Mouse (Mus musculus) kidney, embryonic 16.5 days (tissue): ENCODE data around the gene Zc3h18. TPM values are rescaled to one million over a fixed set of nuclear protein-coding genes. Genes with fewer than 3 reads are reported as not detected.

Experiments
- ATAC-seq: fragments of 200-750 bp; cut with Nextera tagmentation; 2 replicates; pipeline ENCODE4 v1.8.0; 2017; ENCODE audit warnings: moderate TSS enrichment; ENCODE audit not compliant: low FRiP score, low TSS enrichment
- H3K27ac ChIP-seq: fragments of 300-500 bp; sonication (generic); 2 replicates; pipeline ENCODE4 v1.5.1; 2014; ENCODE audit warnings: low read length
- H3K27me3 ChIP-seq: fragments of 300-500 bp; sonication (generic); 2 replicates; pipeline ENCODE4 v1.6.1; 2014; ENCODE audit warnings: low read length, control low read depth, mixed read lengths; ENCODE audit not compliant: insufficient read depth
- H3K36me3 ChIP-seq: fragments of 300-500 bp; sonication (generic); 2 replicates; pipeline ENCODE4 v1.6.1; 2014; ENCODE audit warnings: low read length, control low read depth, mixed read lengths; ENCODE audit not compliant: insufficient read depth
- H3K4me1 ChIP-seq: fragments of 300-500 bp; sonication (generic); 2 replicates; pipeline ENCODE4 v1.6.1; 2014; ENCODE audit warnings: low read length, control low read depth, mixed read lengths; ENCODE audit not compliant: insufficient read depth
- H3K4me2 ChIP-seq: fragments of 300-500 bp; sonication (generic); replicated peaks from 2 replicates; pipeline ENCODE4 v1.6.1; 2014; ENCODE audit warnings: low read depth, low read length
- H3K4me3 ChIP-seq: fragments of 300-500 bp; sonication (generic); 2 replicates; pipeline ENCODE4 v1.5.1; 2014; ENCODE audit warnings: mild to moderate bottlenecking, low read length
- H3K9ac ChIP-seq: fragments of 300-500 bp; sonication (generic); replicated peaks from 2 replicates; pipeline ENCODE4 v1.6.1; 2014; ENCODE audit warnings: low read length
- H3K9me3 ChIP-seq: fragments of 300-500 bp; sonication (generic); 2 replicates; pipeline ENCODE4 v1.6.1; 2016; ENCODE audit warnings: low read length, control low read depth
- WGBS: fragments of 180-500 bp; shearing (Covaris S2); extraction: QIAGEN DNeasy Blood & Tissue Kit; methylation state at CpG from one replicate; pipeline ENCODE4 v1.1.7; 2014; 5-methylcytosine and 5-hydroxymethylcytosine counted together
- polyA plus RNA-seq: library from polyadenylated mRNA; unstranded; fragments of >200 nt; fragmentation: Nextera tagmentation; extraction: Ambion mirVana; gene quantifications from 2 replicates; pipeline ENCODE4 v1.2.1, GENCODE M21; 2015

The Zc3h18 gene
- polyA plus RNA-seq, 1 experiment from 2014 or later, result 50.1 TPM

DNA sequence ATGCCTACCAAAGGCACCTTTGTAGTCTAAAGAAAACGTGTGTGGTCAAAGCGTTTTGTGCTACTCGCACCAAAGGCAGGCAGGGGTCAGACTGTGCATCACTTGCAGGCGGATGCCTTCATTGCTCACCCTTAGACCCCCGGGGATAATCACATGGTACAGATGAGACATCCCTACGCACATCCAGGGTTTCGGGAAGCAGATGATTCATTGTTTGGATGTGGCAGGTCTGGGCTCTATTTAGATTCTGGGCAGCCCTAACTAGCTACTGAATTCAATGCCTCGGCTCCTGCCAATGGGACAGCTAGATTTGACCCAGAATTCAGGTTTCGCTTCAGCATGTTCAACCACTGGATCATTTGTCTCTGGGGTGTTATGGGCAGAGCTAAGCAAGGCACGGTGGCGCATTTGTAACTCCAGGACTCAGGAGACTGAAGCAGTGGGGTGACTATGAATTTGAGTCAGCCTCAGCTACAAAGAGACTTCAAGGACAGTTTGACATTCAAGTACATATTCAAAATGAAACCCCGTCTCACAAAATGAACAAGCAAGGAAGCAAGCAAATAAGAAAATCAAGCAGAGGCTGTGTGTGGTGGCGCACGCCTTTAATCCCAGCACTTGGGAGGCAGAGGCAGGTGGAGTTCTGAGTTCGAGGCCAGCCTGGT lies 17.2 kb upstream of the Zc3h18 start:
- no peak overlapping the region for H3K4me3 ChIP-seq
- H3K9ac ChIP-seq, result no peak overlapping the region
- H3K4me2 ChIP-seq, result no peak overlapping the region
- no peak for ATAC-seq
- H3K27me3 ChIP-seq, result 0 out of 2 replicates have a peak, but pooled peaks cover 4% of the 10 kb centered on the region
- 78% methylated on average over 15 of the region's 15 CpGs for WGBS
- no peak overlapping the region for H3K27ac ChIP-seq
- H3K4me1 ChIP-seq, result no peaks in the 10 kb centered on the region
- H3K36me3 ChIP-seq, result no peaks in the 10 kb centered on the region
- H3K9me3 ChIP-seq, result no peaks in the 10 kb centered on the region

DNA sequence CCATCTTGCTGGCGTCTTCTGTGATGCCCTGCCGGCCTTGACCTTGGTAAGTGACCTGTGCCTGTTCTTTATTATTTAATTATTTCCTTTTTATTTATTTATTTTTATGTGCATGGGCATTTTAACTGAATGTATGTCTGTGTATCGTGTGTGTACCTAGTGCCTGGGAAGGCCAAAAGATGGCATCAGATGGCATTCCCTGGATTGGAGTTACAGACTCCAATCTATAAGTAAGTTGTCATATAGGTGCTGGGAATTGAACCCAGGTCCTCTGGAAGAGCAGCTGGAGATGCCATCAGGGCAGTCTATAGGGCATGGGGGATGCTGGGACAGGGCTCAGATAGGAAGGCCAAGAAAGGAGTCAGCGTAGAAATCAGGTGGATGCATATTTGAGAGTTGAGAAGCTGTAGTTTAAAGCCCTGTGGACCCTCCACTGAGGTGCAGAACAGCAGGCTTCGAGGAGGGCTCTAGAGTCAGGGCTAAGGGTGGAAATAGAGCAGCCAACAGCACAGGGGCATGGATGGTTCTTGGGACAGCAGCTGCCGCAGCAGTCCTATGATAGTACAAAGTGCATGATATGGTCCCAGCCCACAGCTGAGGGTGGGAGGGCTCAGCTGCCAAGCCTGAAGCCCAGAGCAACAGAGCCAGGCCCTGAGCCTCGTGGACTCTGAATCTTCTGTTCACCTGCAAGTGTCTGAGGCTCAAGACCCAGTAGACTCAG lies 15.6 kb upstream of the Zc3h18 start, which contains the start of gene Trhr2:
TSS of gene Trhr2 (minus strand) at position 51 of the 721 bp plus-strand sequence.
- Histone ChIP-seq H3K27me3 (0 out of 2 replicates have a peak, but pooled peaks cover 4% of the 10 kb centered on the region), H3K4me3 (no peak within 1 kb of the TSS), H3K36me3 (no peaks in the 10 kb centered on the region), H3K4me2 (no peak within 1 kb of the TSS), H3K9ac (no peak within 1 kb of the TSS), H3K4me1 (no peaks in the 10 kb centered on the region), H3K9me3 (no peaks in the 10 kb centered on the region), H3K27ac (no peak within 1 kb of the TSS)
- ATAC-seq, result no peak
- WGBS, result 72% methylated on average over 7 of the region's 7 CpGs

DNA sequence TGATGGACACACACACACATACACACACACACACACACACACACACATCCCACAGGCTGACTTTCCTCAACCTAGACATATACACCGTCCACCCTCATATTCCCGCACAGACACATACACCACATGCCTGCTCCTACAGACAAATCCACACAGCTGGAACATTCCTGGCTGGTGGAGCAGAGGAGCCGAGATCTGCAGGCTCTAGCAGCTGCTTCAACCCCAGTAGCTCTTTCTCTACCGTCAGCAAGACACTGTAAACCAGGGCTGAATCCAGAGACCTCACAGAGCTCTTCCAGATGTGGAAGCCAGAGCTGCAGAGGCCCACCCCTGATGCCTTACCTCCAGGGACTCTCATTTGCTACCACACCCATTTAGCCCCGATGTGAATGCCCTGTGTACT lies 14.1 kb upstream of the Zc3h18 start:
- ATAC-seq, result no peak
- Histone ChIP-seq H3K36me3 (no peaks in the 10 kb centered on the region), H3K9me3 (no peaks in the 10 kb centered on the region), H3K4me3 (no peak overlapping the region), H3K27me3 (0 out of 2 replicates have a peak, but pooled peaks cover 4% of the 10 kb centered on the region), H3K4me1 (no peaks in the 10 kb centered on the region), H3K27ac (no peak overlapping the region), H3K9ac (no peak overlapping the region), H3K4me2 (no peak overlapping the region)
- WGBS, result 45% methylated on average over 5 of the region's 5 CpGs

DNA sequence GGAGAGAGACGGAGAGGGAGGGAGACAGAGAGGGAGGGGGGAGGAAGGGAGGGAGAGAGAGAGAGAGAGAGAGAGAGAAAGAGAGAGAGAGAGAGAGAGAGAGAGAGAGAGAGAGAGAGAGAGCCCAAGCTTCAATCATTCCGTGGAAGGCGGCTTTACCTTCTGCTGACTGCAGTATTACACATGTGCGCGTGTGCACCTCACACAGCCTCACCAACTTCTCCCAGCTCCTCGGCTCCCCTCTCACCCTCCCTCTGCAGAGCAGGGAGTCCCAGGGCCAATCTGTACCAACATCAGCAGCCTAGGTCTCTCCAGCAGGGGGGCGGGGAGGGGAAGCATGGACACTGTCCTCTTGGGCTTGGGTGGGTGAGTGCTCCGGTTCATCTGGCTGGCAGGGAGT lies 13.4 kb upstream of the Zc3h18 start:
- Histone ChIP-seq H3K9me3 (no peaks in the 10 kb centered on the region), H3K36me3 (no peaks in the 10 kb centered on the region), H3K9ac (no peak overlapping the region), H3K4me1 (no peaks in the 10 kb centered on the region), H3K27me3 (0 out of 2 replicates have a peak, but pooled peaks cover 4% of the 10 kb centered on the region), H3K27ac (no peak overlapping the region), H3K4me2 (no peak overlapping the region), H3K4me3 (no peak overlapping the region)
- ATAC-seq, result no peak
- WGBS, result 36% methylated on average over 8 of the region's 8 CpGs

DNA sequence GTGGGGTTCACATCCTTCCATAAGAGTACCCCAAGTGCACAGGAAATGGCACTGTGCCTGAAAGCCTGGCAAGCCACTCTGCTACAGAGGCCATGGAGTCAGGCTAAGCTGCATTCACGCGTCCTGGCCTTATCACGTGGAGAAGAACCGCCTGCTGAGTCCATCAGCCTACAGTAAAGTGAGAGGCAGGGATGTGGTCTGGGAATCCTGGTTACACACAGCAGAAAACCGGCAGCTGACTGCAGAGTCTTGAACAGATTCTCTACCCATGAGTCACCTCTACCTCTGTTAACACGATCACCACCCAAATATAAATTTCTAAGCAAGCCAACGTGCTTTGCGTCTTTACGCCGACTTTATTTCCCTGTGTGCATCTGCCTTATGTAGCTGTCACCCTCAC lies 7.9 kb upstream of the Zc3h18 start:
- peaks cover 3% of the 10 kb centered on the region; the same call in 1 of the 2 replicates for H3K4me1 ChIP-seq
- no peak overlapping the region for H3K4me3 ChIP-seq
- 83% methylated on average over 10 of the region's 10 CpGs for WGBS
- 0 out of 2 replicates have a peak, but pooled peaks cover 2% of the 10 kb centered on the region for H3K27me3 ChIP-seq
- H3K36me3 ChIP-seq, result no peaks in the 10 kb centered on the region
- ATAC-seq, result no peak
- no peak overlapping the region for H3K27ac ChIP-seq
- no peaks in the 10 kb centered on the region for H3K9me3 ChIP-seq
- H3K4me2 ChIP-seq, result no peak overlapping the region
- no peak overlapping the region for H3K9ac ChIP-seq

DNA sequence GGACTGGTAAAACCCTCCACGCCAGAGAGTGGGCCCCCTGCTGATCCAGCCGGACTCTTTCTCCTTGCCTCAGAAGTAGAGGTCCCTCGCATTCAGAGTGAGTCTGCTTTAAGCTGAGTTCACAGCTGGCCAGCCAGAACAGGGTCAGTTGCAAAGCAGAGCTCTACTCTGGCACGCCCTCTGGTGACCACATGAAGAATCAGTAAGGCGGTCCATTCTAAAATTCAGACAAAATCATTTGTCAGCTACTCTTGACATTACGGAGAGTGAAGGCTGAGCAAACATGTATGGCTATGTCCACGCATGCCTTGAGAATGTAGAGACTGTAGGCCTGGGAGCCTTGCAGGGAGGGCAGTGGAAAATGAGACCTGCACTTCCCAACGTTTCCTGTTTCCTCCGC lies 6.7 kb upstream of the Zc3h18 start:
- Histone ChIP-seq H3K36me3 (no peaks in the 10 kb centered on the region), H3K4me1 (peaks cover 3% of the 10 kb centered on the region; the same call in 1 of the 2 replicates), H3K9me3 (no peaks in the 10 kb centered on the region), H3K4me2 (no peak overlapping the region), H3K9ac (0 out of 2 replicates have a peak overlapping the region, but pooled peaks have one; percentile 22), H3K4me3 (no peak overlapping the region), H3K27me3 (no peaks in the 10 kb centered on the region), H3K27ac (no peak overlapping the region)
- 7% methylated on average over 9 of the region's 9 CpGs for WGBS
- ATAC-seq, result peak; percentile 78

DNA sequence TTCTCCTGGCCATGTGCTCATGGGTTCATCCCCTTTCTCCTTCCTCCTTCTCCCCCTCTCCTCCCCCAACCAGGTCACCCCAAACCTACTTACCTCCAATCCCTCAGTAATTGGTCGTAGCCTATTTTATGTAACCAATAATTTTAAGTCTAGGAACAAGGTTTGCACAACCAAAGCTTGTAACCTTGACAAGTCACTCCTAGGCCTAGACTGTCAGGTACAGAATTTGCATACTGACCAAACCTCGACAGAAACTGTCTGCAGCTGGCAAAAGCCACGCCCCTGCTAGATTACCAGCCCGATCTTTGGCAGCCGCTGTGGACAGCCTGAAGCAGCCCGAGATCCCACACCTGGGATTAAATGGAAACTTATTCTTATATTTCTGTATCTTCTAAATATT lies 4.7 kb upstream of the Zc3h18 start:
- Histone ChIP-seq H3K9ac (no peak overlapping the region), H3K4me2 (no peak overlapping the region), H3K4me1 (peaks cover 14% of the 10 kb centered on the region), H3K9me3 (no peaks in the 10 kb centered on the region), H3K36me3 (no peaks in the 10 kb centered on the region), H3K27ac (no peak overlapping the region), H3K27me3 (no peaks in the 10 kb centered on the region), H3K4me3 (no peak overlapping the region)
- no peak for ATAC-seq
- 74% methylated on average over 6 of the region's 6 CpGs for WGBS

DNA sequence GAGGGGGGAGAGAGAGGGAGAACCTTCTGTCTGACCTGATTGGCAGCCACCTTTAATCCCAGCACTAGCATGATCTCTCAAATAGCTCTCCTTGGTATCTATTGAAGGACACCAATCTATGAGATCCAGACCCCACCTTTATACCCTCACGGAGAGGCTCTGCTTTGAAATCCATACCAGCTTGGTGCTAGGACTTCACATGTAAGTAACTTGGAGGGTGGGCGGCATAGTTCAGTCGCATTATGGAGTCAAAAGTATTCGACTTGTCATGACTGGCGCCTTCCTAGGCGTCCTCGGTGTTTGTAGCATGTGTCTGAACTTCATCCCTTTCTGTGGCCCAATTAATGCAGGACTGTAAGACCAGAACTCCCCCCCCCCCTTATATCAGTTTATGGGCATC lies 1.1 kb upstream of the Zc3h18 start:
- no peak overlapping the region for H3K4me2 ChIP-seq
- no peak overlapping the region for H3K4me3 ChIP-seq

DNA sequence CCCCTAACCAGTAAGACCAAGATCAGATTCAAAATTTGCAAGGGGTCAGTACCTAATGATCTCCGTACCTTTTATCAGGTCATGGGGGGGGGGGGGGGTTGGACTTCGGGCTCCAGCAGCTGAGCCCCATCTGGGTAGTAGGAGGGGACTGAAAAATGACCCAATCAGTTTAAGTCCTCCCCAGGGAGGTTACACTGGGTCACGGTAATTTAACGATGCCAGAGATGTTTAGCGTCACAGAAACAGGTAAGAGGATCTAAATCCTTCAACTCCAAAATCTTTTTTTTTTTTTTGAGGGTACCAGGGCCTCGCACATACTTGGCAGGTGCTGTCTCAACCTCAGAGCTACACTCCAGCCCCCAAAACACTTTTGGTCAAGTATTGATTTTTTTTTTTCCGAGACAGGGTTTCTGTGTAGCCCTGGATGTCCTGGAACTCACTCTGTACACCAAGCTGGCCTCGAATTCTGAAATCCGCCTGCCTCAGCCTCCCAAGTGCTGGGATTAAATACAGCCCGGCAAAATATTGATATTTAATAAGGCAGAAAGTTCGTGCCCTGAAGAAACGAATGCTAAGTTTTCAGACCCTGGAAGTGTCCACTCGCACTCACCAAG lies 551 bp upstream of the Zc3h18 start:
- Histone ChIP-seq H3K27me3 (no peaks in the 10 kb centered on the region), H3K9me3 (no peaks in the 10 kb centered on the region), H3K4me1 (peaks cover 24% of the 10 kb centered on the region), H3K4me2 (peak overlapping the region; percentile 61), H3K36me3 (peaks cover 5% of the 10 kb centered on the region; the same call in 1 of the 2 replicates), H3K4me3 (peak overlapping the region; percentile 91), H3K27ac (no peak overlapping the region), H3K9ac (peak overlapping the region; percentile 58)
- ATAC-seq, result peak; percentile 25
- 20% methylated on average over 13 of the region's 13 CpGs for WGBS

More for the DNA sequence above, 1.1 kb upstream of the Zc3h18 start:
- H3K36me3 ChIP-seq, result peaks cover 5% of the 10 kb centered on the region; the same call in 1 of the 2 replicates
- no peaks in the 10 kb centered on the region for H3K27me3 ChIP-seq
- WGBS, result 94% methylated on average over 7 of the region's 7 CpGs
- no peak overlapping the region for H3K27ac ChIP-seq
- H3K9ac ChIP-seq, result no peak overlapping the region
- ATAC-seq, result no peak
- peaks cover 24% of the 10 kb centered on the region for H3K4me1 ChIP-seq
- H3K9me3 ChIP-seq, result no peaks in the 10 kb centered on the region
